ENCODE assay signal across 21 mouse cellular contexts in the genomic region with DNA sequence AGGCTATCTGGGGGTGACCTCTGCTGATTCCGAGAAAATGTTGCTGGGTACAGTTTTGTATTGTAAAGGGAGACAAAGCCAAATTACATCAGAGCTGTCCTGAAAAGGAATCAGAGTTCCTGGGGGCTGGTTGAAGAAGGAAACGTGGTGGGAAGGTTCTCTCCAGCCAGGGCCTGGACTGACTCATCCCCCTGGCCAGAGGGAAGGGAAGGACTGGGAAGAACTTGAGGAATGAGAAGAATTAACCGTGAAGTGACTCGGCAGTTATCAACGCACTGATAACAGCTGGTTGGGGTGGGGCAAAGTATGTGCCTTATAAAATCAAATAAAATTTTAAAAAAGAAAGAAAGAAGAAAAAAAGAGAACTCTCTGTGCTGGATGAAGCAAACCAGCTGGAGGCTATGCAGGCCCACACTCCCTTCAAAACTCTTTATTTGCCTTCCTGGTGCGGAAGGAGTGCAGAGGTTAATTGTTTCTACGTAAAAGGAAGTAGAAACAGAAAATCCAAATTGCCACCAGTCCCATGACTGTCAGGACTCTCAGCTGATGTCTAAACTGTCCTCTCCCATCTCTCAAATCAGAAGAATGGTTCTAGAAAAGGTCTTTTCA.
DNase-seq lines count a peak whose midpoint lies in the region; ATAC-seq and TF ChIP-seq lines count a peak whose summit lies in the region.
"Had no signal": no experiment of that assay in that cellular context is flagged by ENCODE, and none has a peak within 500 bp of the region (broad histone marks: within the 10 kb centered on the region; RNA-seq: fewer than 3 reads in every experiment).

No protein-coding gene starts in this region.

- DNase-seq in kidney, postnatal 0 days (ENCODE audit: low spot score), result peak; percentile 44
- DNase-seq in urinary bladder, postnatal 14 days (ENCODE audit: low spot score), result peak; percentile 13
- no peak for DNase-seq in urinary bladder, adult 18-20 months (ENCODE audit: low spot score in 2 of 2)
- DNase-seq in stomach, postnatal 0 days (ENCODE audit: low spot score), result no peak
- no peak for DNase-seq in liver
- no peak for DNase-seq in embryonic facial prominence, embryonic 10.5 days (ENCODE audit: low spot score)
- DNase-seq: adrenal gland, postnatal 36 days; cerebellum, adult 9-10 months; heart, postnatal 36 days; lung, postnatal 36 days; midbrain, embryonic 14.5 days; right cerebral cortex, postnatal 4 days; thymus, adult 2 months; thymus, postnatal 4 days had no signal

- no peak overlapping the region for H3K27ac ChIP-seq in kidney, postnatal 0 days
- no peak overlapping the region for H3K27ac ChIP-seq in kidney, embryonic 16.5 days (ENCODE audit: low read length)
- H3K27ac ChIP-seq in embryonic fibroblast, embryonic 13.5 days (ENCODE audit: insufficient read depth, low read length), result peak overlapping the region; percentile 38; the same call in 1 of the 2 replicates
- H3K27ac ChIP-seq in stomach, postnatal 0 days (replicated peaks), result no peak overlapping the region
- no peak overlapping the region for H3K27ac ChIP-seq in embryonic facial prominence, embryonic 10.5 days (replicated peaks)
- H3K27ac ChIP-seq: forebrain, embryonic 10.5 days; heart, embryonic 15.5 days; hindbrain, embryonic 13.5 days; limb, embryonic 10.5 days; neural tube, embryonic 13.5 days had no signal

- WGBS in kidney, postnatal 0 days, result 51% methylated on average over 7 of the region's 7 CpGs
- WGBS in kidney, embryonic 16.5 days, result 59% methylated on average over 7 of the region's 7 CpGs
- WGBS in stomach, postnatal 0 days, result 38% methylated on average over 7 of the region's 7 CpGs
- WGBS in embryonic facial prominence, embryonic 10.5 days, result 69% methylated on average over 7 of the region's 7 CpGs

- H3K27me3 ChIP-seq in kidney, postnatal 0 days (ENCODE audit: insufficient read depth, low read length), result no peaks in the 10 kb centered on the region
- no peaks in the 10 kb centered on the region for H3K27me3 ChIP-seq in kidney, embryonic 16.5 days (ENCODE audit: insufficient read depth, low read length)
- no peaks in the 10 kb centered on the region for H3K27me3 ChIP-seq in stomach, postnatal 0 days (ENCODE audit: control insufficient read depth, insufficient read depth, low read length)
- H3K27me3 ChIP-seq in embryonic facial prominence, embryonic 10.5 days (replicated peaks; ENCODE audit: low read depth, poor library complexity, severe bottlenecking), result no peaks in the 10 kb centered on the region
- H3K27me3 ChIP-seq: heart, embryonic 15.5 days; hindbrain, embryonic 13.5 days; neural tube, embryonic 13.5 days had no signal

- TF ChIP-seq CTCF in kidney, postnatal 0 days (IDR thresholded peaks at IDR 0.05; ENCODE audit: low read depth), result no peak
- no peak for TF ChIP-seq CTCF in embryonic fibroblast, embryonic 13.5 days (IDR thresholded peaks at IDR 0.05; ENCODE audit: borderline replicate concordance, insufficient read depth, low read length)
- TF ChIP-seq CTCF in stomach, postnatal 0 days (IDR thresholded peaks at IDR 0.05; ENCODE audit: low read depth), result no peak

- TF ChIP-seq POLR2A in embryonic fibroblast, embryonic 13.5 days (IDR thresholded peaks at IDR 0.05; ENCODE audit: low read depth, low read length), result no peak

- no peak for ATAC-seq in kidney, postnatal 0 days (replicated peaks; ENCODE audit: low FRiP score, low read depth)
- no peak for ATAC-seq in kidney, embryonic 16.5 days (ENCODE audit: low FRiP score, low TSS enrichment)
- peak; percentile 49; the same call in 1 of the 2 replicates for ATAC-seq in stomach, postnatal 0 days (ENCODE audit: low FRiP score, low TSS enrichment)

- no peaks in the 10 kb centered on the region for H3K9me3 ChIP-seq in kidney, postnatal 0 days (replicated peaks; ENCODE audit: low read length)
- H3K9me3 ChIP-seq in kidney, embryonic 16.5 days (ENCODE audit: low read length), result no peaks in the 10 kb centered on the region
- no peaks in the 10 kb centered on the region for H3K9me3 ChIP-seq in stomach, postnatal 0 days (ENCODE audit: control insufficient read depth, low read length)
- H3K9me3 ChIP-seq in embryonic facial prominence, embryonic 10.5 days, result no peaks in the 10 kb centered on the region
- H3K9me3 ChIP-seq: forebrain, embryonic 10.5 days; heart, embryonic 15.5 days; hindbrain, embryonic 13.5 days; limb, embryonic 10.5 days; neural tube, embryonic 13.5 days had no signal

- no peak overlapping the region for H3K4me3 ChIP-seq in kidney, postnatal 0 days (replicated peaks; ENCODE audit: low read depth, low read length)
- H3K4me3 ChIP-seq in kidney, embryonic 16.5 days (ENCODE audit: low read length), result no peak overlapping the region
- no peak overlapping the region for H3K4me3 ChIP-seq in embryonic fibroblast, embryonic 13.5 days (ENCODE audit: insufficient read depth, low read length)
- no peak overlapping the region for H3K4me3 ChIP-seq in stomach, postnatal 0 days (ENCODE audit: low read depth, low read length)
- no peak overlapping the region for H3K4me3 ChIP-seq in embryonic facial prominence, embryonic 10.5 days
- H3K4me3 ChIP-seq: forebrain, embryonic 10.5 days; heart, embryonic 15.5 days; hindbrain, embryonic 13.5 days; limb, embryonic 10.5 days; neural tube, embryonic 13.5 days had no signal

- no peak for TF ChIP-seq EP300 in stomach, postnatal 0 days (optimal IDR thresholded peaks at IDR 0.05)

- H3K9ac ChIP-seq in kidney, postnatal 0 days (ENCODE audit: low read depth, low read length), result no peak overlapping the region
- no peak overlapping the region for H3K9ac ChIP-seq in kidney, embryonic 16.5 days (replicated peaks; ENCODE audit: low read length)
- H3K9ac ChIP-seq in stomach, postnatal 0 days (ENCODE audit: low read length), result no peak overlapping the region
- H3K9ac ChIP-seq: heart, embryonic 15.5 days; hindbrain, embryonic 13.5 days; neural tube, embryonic 13.5 days had no signal

- H3K36me3 ChIP-seq in kidney, postnatal 0 days (ENCODE audit: insufficient read depth, low read length), result no peaks in the 10 kb centered on the region
- H3K36me3 ChIP-seq in kidney, embryonic 16.5 days (ENCODE audit: insufficient read depth, low read length), result no peaks in the 10 kb centered on the region
- no peaks in the 10 kb centered on the region for H3K36me3 ChIP-seq in stomach, postnatal 0 days (ENCODE audit: control insufficient read depth, insufficient read depth, low read length)
- no peaks in the 10 kb centered on the region for H3K36me3 ChIP-seq in embryonic facial prominence, embryonic 10.5 days (replicated peaks)
- H3K36me3 ChIP-seq: forebrain, embryonic 10.5 days; heart, embryonic 15.5 days; hindbrain, embryonic 13.5 days; limb, embryonic 10.5 days; neural tube, embryonic 13.5 days had no signal

- no peak overlapping the region for H3K4me2 ChIP-seq in kidney, postnatal 0 days (ENCODE audit: low read length)
- H3K4me2 ChIP-seq in kidney, embryonic 16.5 days (replicated peaks; ENCODE audit: low read depth, low read length), result no peak overlapping the region
- no peak overlapping the region for H3K4me2 ChIP-seq in stomach, postnatal 0 days (replicated peaks; ENCODE audit: low read depth)
- H3K4me2 ChIP-seq: heart, embryonic 15.5 days; hindbrain, embryonic 13.5 days; neural tube, embryonic 13.5 days had no signal

- no peaks in the 10 kb centered on the region for H3K4me1 ChIP-seq in kidney, postnatal 0 days (replicated peaks; ENCODE audit: insufficient read depth, low read length)
- H3K4me1 ChIP-seq in kidney, embryonic 16.5 days (ENCODE audit: insufficient read depth, low read length), result no peaks in the 10 kb centered on the region
- peaks cover 5% of the 10 kb centered on the region; the same call in 1 of the 2 replicates for H3K4me1 ChIP-seq in embryonic fibroblast, embryonic 13.5 days (ENCODE audit: control insufficient read depth, insufficient read depth, low read length)
- no peaks in the 10 kb centered on the region for H3K4me1 ChIP-seq in stomach, postnatal 0 days (replicated peaks; ENCODE audit: control insufficient read depth, insufficient read depth)
- no peaks in the 10 kb centered on the region for H3K4me1 ChIP-seq in embryonic facial prominence, embryonic 10.5 days
- H3K4me1 ChIP-seq: forebrain, embryonic 10.5 days; heart, embryonic 15.5 days; hindbrain, embryonic 13.5 days; limb, embryonic 10.5 days; neural tube, embryonic 13.5 days had no signal

Comparison
In these comparisons a context has a peak if more than half of its experiments do, and no peak if none do; other contexts are left out.
1. DNase-seq: peak in kidney, postnatal 0 days (single experiment) and urinary bladder, postnatal 14 days (single experiment); none in urinary bladder, adult 18-20 months (0 of 2), stomach, postnatal 0 days (single experiment), liver (single experiment) and embryonic facial prominence, embryonic 10.5 days (single experiment).